Mouse (Mus musculus) embryonic fibroblast, embryonic 13.5 days (primary cell): ENCODE measurements around the gene Gmeb1. TPM values are rescaled to one million over a fixed set of nuclear protein-coding genes. Genes with fewer than 3 reads are reported as not detected.
"Not testable (repeated sequence)": the region's sequence is repeated elsewhere in the genome, so short reads cannot be mapped to it uniquely, and the experiment has no call there.

ENCODE experiments used
- H3K27ac ChIP-seq: 2 replicates; pipeline ENCODE4 v1.5.1; 2012; ENCODE audit warnings: low read length, control low read depth, inconsistent platforms; ENCODE audit not compliant: insufficient read depth
- H3K4me1 ChIP-seq: 2 replicates; pipeline ENCODE4 v1.6.1; 2011; ENCODE audit warnings: low read length; ENCODE audit not compliant: control insufficient read depth, insufficient read depth
- H3K4me3 ChIP-seq: 2 replicates; pipeline ENCODE4 v1.5.1; 2011; ENCODE audit warnings: mild to moderate bottlenecking, control low read depth, low read length; ENCODE audit not compliant: insufficient read depth
- CTCF ChIP-seq: IDR thresholded peaks from 2 replicates; pipeline ENCODE4 v1.5.1; 2011; ENCODE audit warnings: mild to moderate bottlenecking, control low read depth, low read length, moderate library complexity, borderline replicate concordance; ENCODE audit not compliant: insufficient read depth
- POLR2A ChIP-seq: IDR thresholded peaks from 2 replicates; pipeline ENCODE4 v1.6.1; 2011; ENCODE audit warnings: low read depth, mild to moderate bottlenecking, control low read depth, low read length, moderate library complexity
- polyA plus RNA-seq: library from polyadenylated mRNA; stranded (reverse); fragments of >200 nt; gene quantifications from 2 replicates; pipeline ENCODE4 v1.2.4, GENCODE M21; 2011; ENCODE audit warnings: low read depth; ENCODE audit not compliant: missing spikeins, insufficient read length

Gmeb1 gene
- polyA plus RNA-seq, 1 experiment, result 20.9 TPM

- TF ChIP-seq POLR2A, result 0 out of 2 replicates have a peak, but pooled peaks have one; percentile 32
- no peak for TF ChIP-seq CTCF
- peak overlapping the region; percentile 30 for H3K4me3 ChIP-seq
- H3K4me1 ChIP-seq, result no peaks in the 10 kb centered on the region
- no peak overlapping the region for H3K27ac ChIP-seq
Observed at GRCm38 (mm10) chr4:132301965-132302938, 40.9 kb upstream of the Gmeb1 start.

- no peak overlapping the region for H3K4me3 ChIP-seq
- TF ChIP-seq POLR2A, result no peak
- no peak for TF ChIP-seq CTCF
- no peaks in the 10 kb centered on the region for H3K4me1 ChIP-seq
- H3K27ac ChIP-seq, result no peak overlapping the region
Observed at GRCm38 (mm10) chr4:132301486-132301885, 40.1 kb upstream of the Gmeb1 start.

- TF ChIP-seq POLR2A (no peak), CTCF (no peak)
- Histone ChIP-seq H3K27ac (no peak overlapping the region), H3K4me1 (no peaks in the 10 kb centered on the region), H3K4me3 (no peak overlapping the region)
Observed at GRCm38 (mm10) chr4:132299849-132300248, 38.4 kb upstream of the Gmeb1 start.

GRCm38 (mm10) chr4:132295696-132296390, 34.4 kb upstream of the Gmeb1 start:
- Histone ChIP-seq H3K4me3 (no peak overlapping the region), H3K4me1 (no peaks in the 10 kb centered on the region), H3K27ac (no peak overlapping the region)
- no peak for TF ChIP-seq POLR2A
- 0 out of 2 replicates have a peak, but pooled peaks have one; percentile 4 for TF ChIP-seq CTCF

- H3K4me3 ChIP-seq, result no peak overlapping the region
- H3K27ac ChIP-seq, result no peak overlapping the region
- no peak for TF ChIP-seq CTCF
- TF ChIP-seq POLR2A, result no peak
- no peaks in the 10 kb centered on the region for H3K4me1 ChIP-seq
Observed at GRCm38 (mm10) chr4:132293682-132294240, 32.4 kb upstream of the Gmeb1 start.

GRCm38 (mm10) chr4:132292988-132293387, 31.6 kb upstream of the Gmeb1 start:
- Histone ChIP-seq H3K27ac (no peak overlapping the region), H3K4me3 (no peak overlapping the region), H3K4me1 (no peaks in the 10 kb centered on the region)
- TF ChIP-seq POLR2A (no peak), CTCF (peak; percentile 54; the same call in 1 of the 2 replicates)

- no peak for TF ChIP-seq POLR2A
- peak; percentile 53; the same call in 1 of the 2 replicates for TF ChIP-seq CTCF
Observed at GRCm38 (mm10) chr4:132291624-132292335, 30.4 kb upstream of the Gmeb1 start.

GRCm38 (mm10) chr4:132291056-132291455, 29.7 kb upstream of the Gmeb1 start:
- TF ChIP-seq POLR2A, result no peak
- TF ChIP-seq CTCF, result no peak
- Histone ChIP-seq H3K27ac (no peak overlapping the region), H3K4me1 (no peaks in the 10 kb centered on the region), H3K4me3 (no peak overlapping the region)

More at GRCm38 (mm10) chr4:132291624-132292335, 30.4 kb upstream of the Gmeb1 start:
- Histone ChIP-seq H3K4me3 (no peak overlapping the region), H3K4me1 (no peaks in the 10 kb centered on the region), H3K27ac (no peak overlapping the region)

GRCm38 (mm10) chr4:132288840-132289239, 27.4 kb upstream of the Gmeb1 start:
- not testable (repeated sequence) for H3K27ac ChIP-seq, H3K4me3 ChIP-seq, H3K4me1 ChIP-seq
